Mouse (Mus musculus): ENCODE data around the gene Col5a1. TPM values are rescaled to one million over a fixed set of nuclear protein-coding genes. Genes with fewer than 3 reads are reported as not detected.

The Col5a1 gene
- polyA plus RNA-seq, 1 experiment from 2014 or later: 10.9 TPM

DNA sequence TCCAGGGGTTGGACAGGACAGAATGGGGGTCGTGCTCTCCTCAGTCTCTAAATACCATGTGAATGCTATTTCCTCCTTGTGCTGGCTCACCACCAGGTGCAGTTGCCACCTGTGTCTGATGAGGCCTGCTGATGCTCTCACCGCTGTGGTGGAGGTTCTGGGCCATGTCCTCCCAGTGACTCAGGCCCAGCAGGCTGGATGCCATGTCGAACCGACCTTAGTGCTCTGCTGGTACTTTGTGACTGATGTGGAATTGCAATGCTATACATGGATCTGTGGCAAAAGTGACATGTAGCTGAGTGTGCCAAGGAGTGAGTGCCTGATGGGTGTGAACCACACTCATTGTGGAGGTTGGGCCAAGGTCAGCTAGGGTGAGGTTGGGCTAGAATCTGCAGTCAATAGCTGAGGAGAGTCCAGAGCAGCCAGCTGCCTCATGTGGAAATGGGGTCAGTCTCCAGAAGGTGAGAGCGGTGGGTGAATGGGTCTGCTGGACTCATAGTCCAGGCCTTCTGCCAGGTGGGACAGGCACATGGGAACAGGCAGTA is 44.3 kb downstream of the Col5a1 start:
- H3K9ac ChIP-seq (replicated peaks): no peak overlapping the region
- H3K9me3 ChIP-seq (ENCODE audit: low read length): no peaks in the 10 kb centered on the region

DNA sequence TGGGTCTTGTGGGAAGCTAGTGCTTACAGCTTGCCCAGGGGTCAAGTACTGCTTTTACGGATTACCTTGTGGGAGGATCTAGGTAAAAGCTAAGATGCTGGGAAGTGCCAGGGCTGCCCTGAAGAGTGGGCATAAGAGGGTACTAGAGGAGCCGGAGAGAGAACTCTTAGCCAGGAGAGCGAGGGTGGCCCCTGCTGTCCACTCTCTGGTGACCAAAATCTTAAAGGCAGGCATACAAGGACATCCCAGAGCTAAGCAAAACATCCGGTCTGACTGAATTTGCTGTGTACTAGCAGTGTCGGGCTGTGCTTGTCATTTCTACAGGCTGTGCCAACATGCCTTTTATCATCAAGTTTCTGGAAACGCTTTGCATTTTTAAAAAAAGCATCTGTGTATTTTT is 44.9 kb downstream of the Col5a1 start:
- H3K27ac ChIP-seq (ENCODE audit: low read depth): no peak overlapping the region
- ATAC-seq: no peak
- H3K4me3 ChIP-seq (ENCODE audit: low read depth, low read length): no peak overlapping the region
- no peaks in the 10 kb centered on the region for H3K9me3 ChIP-seq (ENCODE audit: low read length)
- DNase-seq: no peak
- no peaks in the 10 kb centered on the region for H3K27me3 ChIP-seq (ENCODE audit: insufficient read depth, low read length)
- H3K9ac ChIP-seq (replicated peaks): no peak overlapping the region
- H3K4me2 ChIP-seq (ENCODE audit: low read depth, low read length): no peak overlapping the region
- WGBS (ENCODE audit: insufficient replicate concordance): 63% methylated on average over 6 of the region's 6 CpGs
- TF ChIP-seq EP300 (IDR thresholded peaks at IDR 0.05; ENCODE audit: low read depth) (no peak), CTCF (IDR thresholded peaks at IDR 0.05; ENCODE audit: low read depth) (no peak)
- no peaks in the 10 kb centered on the region for H3K4me1 ChIP-seq (ENCODE audit: insufficient read depth)
- no peaks in the 10 kb centered on the region for H3K36me3 ChIP-seq (replicated peaks; ENCODE audit: insufficient read depth, low read length)

More for the DNA sequence above, 44.3 kb downstream of the Col5a1 start:
- no peak overlapping the region for H3K27ac ChIP-seq (ENCODE audit: low read depth)
- no peak overlapping the region for H3K4me2 ChIP-seq (ENCODE audit: low read depth, low read length)
- TF ChIP-seq CTCF (IDR thresholded peaks at IDR 0.05; ENCODE audit: low read depth) (no peak), EP300 (IDR thresholded peaks at IDR 0.05; ENCODE audit: low read depth) (no peak)
- ATAC-seq (no peak), DNase-seq (no peak)
- H3K4me3 ChIP-seq (ENCODE audit: low read depth, low read length): no peak overlapping the region
- H3K27me3 ChIP-seq (ENCODE audit: insufficient read depth, low read length): no peaks in the 10 kb centered on the region
- no peaks in the 10 kb centered on the region for H3K36me3 ChIP-seq (replicated peaks; ENCODE audit: insufficient read depth, low read length)
- WGBS (ENCODE audit: insufficient replicate concordance): 75% methylated on average over 5 of the region's 5 CpGs
- no peaks in the 10 kb centered on the region for H3K4me1 ChIP-seq (ENCODE audit: insufficient read depth)

DNA sequence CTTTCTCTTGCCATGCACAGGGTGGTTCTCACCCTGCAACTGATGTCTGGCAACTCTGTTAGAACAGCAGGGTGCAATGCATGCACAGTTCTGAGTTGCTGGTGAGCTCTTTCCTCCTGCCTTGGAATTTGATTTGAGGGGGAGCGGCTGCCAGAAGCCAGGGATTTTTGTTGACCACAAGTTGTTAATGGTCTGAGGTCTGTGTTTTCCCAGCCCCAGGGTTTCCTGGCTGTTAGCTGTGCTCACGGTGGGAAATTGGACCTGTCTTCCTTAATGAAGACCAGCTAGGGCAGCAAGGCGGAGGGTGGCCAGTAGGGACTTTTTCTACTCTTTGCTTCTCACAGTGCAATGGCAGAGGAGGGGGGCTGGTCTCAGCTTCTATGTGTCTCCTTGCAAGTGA is 45.7 kb downstream of the Col5a1 start:
- no peaks in the 10 kb centered on the region for H3K9me3 ChIP-seq (ENCODE audit: low read length)
- no peak for ATAC-seq
- H3K4me2 ChIP-seq (ENCODE audit: low read depth, low read length): no peak overlapping the region
- no peaks in the 10 kb centered on the region for H3K36me3 ChIP-seq (replicated peaks; ENCODE audit: insufficient read depth, low read length)
- no peak for TF ChIP-seq CTCF (IDR thresholded peaks at IDR 0.05; ENCODE audit: low read depth)
- TF ChIP-seq EP300 (IDR thresholded peaks at IDR 0.05; ENCODE audit: low read depth): no peak
- no peak overlapping the region for H3K9ac ChIP-seq (replicated peaks)
- no peaks in the 10 kb centered on the region for H3K27me3 ChIP-seq (ENCODE audit: insufficient read depth, low read length)
- no peak overlapping the region for H3K27ac ChIP-seq (ENCODE audit: low read depth)
- H3K4me1 ChIP-seq (ENCODE audit: insufficient read depth): no peaks in the 10 kb centered on the region
- H3K4me3 ChIP-seq (ENCODE audit: low read depth, low read length): no peak overlapping the region
- DNase-seq: no peak
- WGBS (ENCODE audit: insufficient replicate concordance): 58% methylated on average over 3 of the region's 3 CpGs

DNA sequence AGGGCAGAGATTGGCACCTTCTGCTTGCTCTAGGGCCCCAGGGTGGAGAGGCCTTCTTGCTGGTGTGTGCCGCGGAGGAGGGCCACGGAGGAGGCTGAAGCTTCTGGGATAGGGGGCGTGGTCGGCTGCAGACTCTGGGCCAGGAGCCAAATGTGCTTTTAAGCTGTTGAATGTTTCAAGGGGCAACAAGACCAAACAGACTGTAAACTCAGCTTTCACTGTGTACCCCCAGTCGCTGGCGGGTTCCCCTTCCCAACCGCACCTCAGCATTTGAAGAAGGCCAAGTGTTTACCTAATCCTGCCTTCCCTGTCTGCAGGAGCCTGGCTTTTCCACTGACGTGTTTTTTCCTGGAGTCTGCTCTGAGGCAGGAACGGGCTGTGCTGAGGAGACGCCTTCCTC is 48.0 kb downstream of the Col5a1 start:
- Histone ChIP-seq H3K9me3 (ENCODE audit: low read length) (no peaks in the 10 kb centered on the region), H3K4me1 (ENCODE audit: insufficient read depth) (no peaks in the 10 kb centered on the region), H3K27me3 (ENCODE audit: insufficient read depth, low read length) (no peaks in the 10 kb centered on the region), H3K36me3 (replicated peaks; ENCODE audit: insufficient read depth, low read length) (no peaks in the 10 kb centered on the region), H3K4me3 (ENCODE audit: low read depth, low read length) (no peak overlapping the region), H3K4me2 (ENCODE audit: low read depth, low read length) (no peak overlapping the region), H3K9ac (replicated peaks) (no peak overlapping the region), H3K27ac (ENCODE audit: low read depth) (no peak overlapping the region)
- no peak for ATAC-seq
- WGBS (ENCODE audit: insufficient replicate concordance): 51% methylated on average over 11 of the region's 11 CpGs
- TF ChIP-seq EP300 (IDR thresholded peaks at IDR 0.05; ENCODE audit: low read depth) (no peak), CTCF (IDR thresholded peaks at IDR 0.05; ENCODE audit: low read depth) (no peak)
- DNase-seq: peak; percentile 32

DNA sequence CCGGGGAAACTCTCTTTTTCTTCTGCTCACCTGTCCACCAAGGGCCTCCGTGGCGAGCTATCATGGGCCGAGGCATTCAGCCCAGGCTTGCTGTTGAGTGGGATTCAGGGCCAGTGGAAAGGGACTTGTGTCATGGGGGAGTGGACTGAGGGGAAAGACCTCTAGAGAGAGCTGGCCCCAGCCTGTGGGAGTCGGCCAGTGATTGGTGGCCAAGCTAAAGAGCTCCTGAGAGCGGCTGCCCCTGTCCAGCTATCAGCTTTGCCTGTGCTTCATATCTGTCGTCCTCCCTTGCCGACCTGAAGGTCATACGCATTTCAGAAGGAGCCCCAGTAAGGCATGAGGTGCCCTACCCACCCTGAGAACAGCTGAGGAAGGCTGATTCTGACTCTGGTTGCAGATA is 48.6 kb downstream of the Col5a1 start:
- H3K4me2 ChIP-seq (ENCODE audit: low read depth, low read length): no peak overlapping the region
- H3K36me3 ChIP-seq (replicated peaks; ENCODE audit: insufficient read depth, low read length): no peaks in the 10 kb centered on the region
- H3K4me1 ChIP-seq (ENCODE audit: insufficient read depth): no peaks in the 10 kb centered on the region
- H3K9me3 ChIP-seq (ENCODE audit: low read length): no peaks in the 10 kb centered on the region
- no peak overlapping the region for H3K9ac ChIP-seq (replicated peaks)
- H3K4me3 ChIP-seq (ENCODE audit: low read depth, low read length): no peak overlapping the region
- no peak overlapping the region for H3K27ac ChIP-seq (ENCODE audit: low read depth)
- ATAC-seq (no peak), DNase-seq (no peak)
- 71% methylated on average over 9 of the region's 9 CpGs for WGBS (ENCODE audit: insufficient replicate concordance)
- TF ChIP-seq EP300 (IDR thresholded peaks at IDR 0.05; ENCODE audit: low read depth) (no peak), CTCF (IDR thresholded peaks at IDR 0.05; ENCODE audit: low read depth) (no peak)
- H3K27me3 ChIP-seq (ENCODE audit: insufficient read depth, low read length): no peaks in the 10 kb centered on the region

DNA sequence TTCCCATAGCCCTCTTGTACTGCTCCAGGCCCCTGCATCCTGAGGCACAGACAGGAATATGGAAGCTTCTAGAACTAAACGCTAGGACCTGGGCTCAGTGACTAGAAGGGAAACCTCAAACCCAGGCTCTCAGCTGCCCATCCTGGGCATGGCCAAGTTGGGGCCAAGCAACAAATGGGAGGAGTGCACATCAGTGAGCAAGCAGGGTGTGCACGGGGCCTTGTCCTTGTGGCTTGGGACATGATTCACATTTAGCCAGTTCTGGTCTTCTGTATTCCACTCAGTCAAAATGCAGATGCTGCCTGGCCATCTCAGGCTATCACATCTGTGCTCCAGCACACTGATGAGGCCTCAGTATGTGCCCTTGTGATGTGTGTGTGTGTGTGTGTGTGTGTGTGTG is 49.2 kb downstream of the Col5a1 start:
- Histone ChIP-seq H3K36me3 (replicated peaks; ENCODE audit: insufficient read depth, low read length) (no peaks in the 10 kb centered on the region), H3K27me3 (ENCODE audit: insufficient read depth, low read length) (no peaks in the 10 kb centered on the region), H3K27ac (ENCODE audit: low read depth) (no peak overlapping the region), H3K4me3 (ENCODE audit: low read depth, low read length) (no peak overlapping the region), H3K4me2 (ENCODE audit: low read depth, low read length) (no peak overlapping the region), H3K9ac (replicated peaks) (no peak overlapping the region), H3K9me3 (ENCODE audit: low read length) (no peaks in the 10 kb centered on the region), H3K4me1 (ENCODE audit: insufficient read depth) (no peaks in the 10 kb centered on the region)
- no peak for ATAC-seq
- DNase-seq: no peak
- TF ChIP-seq CTCF (IDR thresholded peaks at IDR 0.05; ENCODE audit: low read depth) (no peak), EP300 (IDR thresholded peaks at IDR 0.05; ENCODE audit: low read depth) (no peak)
- WGBS (ENCODE audit: insufficient replicate concordance): 69% methylated on average over 2 of the region's 2 CpGs
